Mouse (Mus musculus): ENCODE data around the gene Pgrmc1.
"Not testable (repeated sequence)": the region's sequence is repeated elsewhere in the genome, so short reads cannot be mapped to it uniquely, and the experiment has no call there.

Gene Pgrmc1

DNA sequence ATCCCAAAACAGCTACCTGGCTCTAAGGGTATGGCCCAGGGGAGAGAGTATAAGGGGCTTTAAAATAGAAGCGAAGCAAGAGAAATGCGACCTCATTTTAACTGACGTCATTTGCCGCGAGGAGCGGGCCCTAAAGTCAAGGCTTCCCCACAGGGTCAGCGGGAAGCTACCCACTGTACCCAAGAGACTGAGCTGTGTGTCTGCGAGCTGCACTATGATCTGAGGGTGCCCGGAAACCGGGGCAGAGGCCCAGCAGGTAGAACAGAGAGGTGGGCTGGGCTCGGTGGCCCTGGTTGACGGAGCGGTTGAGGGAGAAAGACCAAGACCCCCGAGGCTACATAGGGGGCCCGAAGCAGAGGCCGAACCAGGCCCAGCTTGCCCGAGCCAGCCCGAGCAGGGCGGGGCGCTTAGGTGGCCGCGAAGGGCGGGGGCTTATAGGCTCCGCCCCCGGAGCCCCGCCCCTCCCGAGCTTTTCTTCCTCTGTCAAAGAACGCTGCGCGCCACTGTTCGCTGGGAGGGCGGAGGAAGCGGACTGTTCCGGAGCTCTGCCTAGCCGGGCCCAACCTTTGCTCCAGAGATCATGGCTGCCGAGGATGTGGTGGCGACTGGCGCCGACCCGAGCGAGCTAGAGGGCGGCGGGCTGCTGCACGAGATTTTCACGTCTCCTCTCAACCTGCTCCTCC lies at the start of gene Pgrmc1:
Gene Pgrmc1 (plus strand): TSS at position 500 of the 683 bp plus-strand sequence.
- CTCF ChIA-PET = no interaction called here

DNA sequence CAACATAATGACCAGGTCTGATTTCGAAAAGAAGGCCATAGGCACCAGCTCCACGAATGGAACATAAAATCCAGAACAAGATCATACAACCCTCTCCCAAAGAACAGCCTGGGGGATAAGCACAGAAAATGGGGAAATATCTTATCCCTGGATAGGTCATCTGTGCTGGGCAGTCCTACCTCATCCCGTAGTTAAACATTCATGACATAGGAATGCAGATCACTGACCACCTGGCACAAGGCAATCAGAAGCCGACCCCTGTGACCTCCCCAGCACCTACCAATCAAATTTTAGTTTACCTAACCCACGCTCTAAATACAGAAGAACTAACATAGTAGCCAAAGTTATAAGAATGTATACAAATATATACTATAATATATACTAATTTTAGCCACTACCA lies 49.2 kb upstream of the Pgrmc1 start:
- CTCF ChIA-PET = no interaction called here

- CTCF ChIA-PET = no interaction called here
These were observed 47.1 kb upstream of the Pgrmc1 start for GRCm38 (mm10) chrX:36550906-36551305.

DNA sequence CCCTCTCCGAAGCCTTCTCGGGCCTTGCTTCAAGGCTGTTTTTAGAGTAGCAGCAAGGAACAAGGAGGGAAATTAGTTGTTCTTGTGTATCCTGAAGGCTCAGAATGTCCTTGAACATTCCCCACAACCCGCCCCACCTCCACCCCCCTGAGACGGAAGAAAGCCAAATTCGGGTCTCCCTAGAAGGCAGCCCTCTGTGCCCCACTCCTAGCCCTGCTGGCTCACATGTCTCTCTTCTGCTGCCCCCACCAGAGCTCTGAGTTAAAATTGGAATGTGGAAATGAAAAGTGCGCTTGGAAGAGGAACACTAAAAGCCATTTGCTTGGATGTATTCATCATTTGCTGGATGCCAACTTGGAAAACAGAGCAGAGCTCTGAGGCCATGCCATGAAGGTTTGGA lies 46.7 kb upstream of the Pgrmc1 start:
- CTCF ChIA-PET = no interaction called here

DNA sequence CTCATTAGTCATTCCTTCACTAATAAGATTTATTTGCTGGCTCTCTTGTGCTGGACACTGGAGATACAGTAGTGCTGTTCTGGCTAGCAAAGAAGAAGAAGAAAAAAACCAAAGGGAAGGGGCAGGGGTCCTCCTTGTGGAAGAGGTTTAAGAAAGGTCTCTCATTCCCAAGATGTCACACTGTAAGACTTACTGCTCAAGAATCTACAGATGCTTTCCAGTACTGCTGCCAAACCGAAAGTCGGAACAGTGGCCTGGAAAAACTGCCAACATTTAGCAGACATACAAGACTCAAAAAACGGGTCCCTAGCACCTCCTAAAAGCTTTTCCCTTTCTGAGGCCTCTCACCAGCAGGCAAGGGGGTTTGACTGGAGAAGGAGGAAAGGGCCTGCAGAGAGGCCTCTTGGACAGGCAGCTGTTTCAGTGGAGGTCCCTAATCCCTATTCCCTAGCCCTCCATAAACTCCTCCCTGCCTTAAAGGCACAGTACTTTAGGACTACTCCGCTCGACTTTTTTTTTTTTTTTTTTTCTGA lies 45.9 kb upstream of the Pgrmc1 start:
- CTCF ChIA-PET = interaction anchor here (0.6 kb wide), 1 partner anchor 189 kb away, joined by 12 read pairs; no protein-coding TSS in a partner anchor

DNA sequence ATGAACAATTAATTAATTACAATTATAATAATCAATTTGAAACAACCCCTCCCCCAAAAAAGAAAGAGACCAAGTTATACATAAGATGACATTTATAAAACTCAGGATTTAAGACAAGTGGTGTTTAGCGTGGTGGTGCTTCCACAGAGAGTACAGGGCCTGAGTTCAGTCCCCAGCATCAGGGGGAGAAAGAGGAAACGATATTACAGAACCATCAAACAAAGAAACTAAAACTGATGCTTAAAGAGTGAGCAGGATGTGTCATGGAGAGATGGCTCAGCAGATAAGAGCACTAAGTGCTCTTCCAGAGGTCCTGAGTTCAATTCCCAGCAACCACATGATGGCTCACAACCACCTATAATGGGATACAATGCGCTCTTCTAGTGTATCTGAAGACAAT lies 45.3 kb upstream of the Pgrmc1 start:
- CTCF ChIA-PET = no interaction called here

- CTCF ChIA-PET = not testable (repeated sequence)
These were observed 42.8 kb upstream of the Pgrmc1 start for GRCm38 (mm10) chrX:36555196-36555595.

DNA sequence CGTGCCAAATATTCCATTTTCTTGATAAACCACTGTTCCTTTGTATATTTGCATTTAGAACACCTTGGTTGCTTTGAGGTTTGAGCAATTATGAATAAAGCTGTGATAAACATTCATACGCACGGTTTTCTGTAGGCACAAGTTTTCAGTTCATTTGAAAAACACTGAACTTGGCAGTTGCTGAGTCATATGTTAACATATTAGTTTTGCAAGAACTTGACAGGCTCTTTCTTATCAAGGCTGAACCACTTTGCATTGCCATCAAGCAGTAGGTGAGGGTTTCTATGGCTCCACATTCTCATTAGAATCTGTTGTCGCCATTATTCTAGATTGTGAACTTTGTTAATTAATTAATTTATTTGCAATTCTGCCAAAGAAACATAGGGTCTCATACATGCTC lies 37.8 kb upstream of the Pgrmc1 start:
- CTCF ChIA-PET = no interaction called here

DNA sequence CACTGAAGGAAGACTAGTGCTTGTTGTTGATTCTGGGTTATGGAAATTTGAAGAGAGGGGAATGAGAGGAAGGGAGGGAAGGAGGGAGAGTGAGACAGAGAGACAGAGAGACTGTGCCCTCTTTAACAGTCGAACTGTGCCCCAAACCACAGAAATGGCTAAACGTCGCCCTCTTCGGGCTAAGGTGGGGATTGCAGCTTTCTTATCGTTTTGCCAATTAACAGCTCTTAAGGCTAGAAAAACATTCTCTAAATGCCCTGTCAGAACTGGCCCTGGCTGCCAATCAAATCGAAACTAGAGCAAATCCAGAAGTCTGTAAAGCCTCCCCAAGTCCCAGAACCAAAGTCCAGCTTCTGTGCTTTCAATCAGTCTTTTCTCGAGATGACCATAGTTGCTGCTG lies 36.4 kb upstream of the Pgrmc1 start:
- CTCF ChIA-PET = no interaction called here

GRCm38 (mm10) chrX:36562079-36562478 lies 35.9 kb upstream of the Pgrmc1 start:
- CTCF ChIA-PET = no interaction called here

- CTCF ChIA-PET = interaction anchor here (0.7 kb wide), 1 partner anchor 482 kb away, joined by 5 read pairs; no protein-coding TSS in a partner anchor
These were observed 11.2 kb upstream of the Pgrmc1 start for GRCm38 (mm10) chrX:36586629-36587303.

DNA sequence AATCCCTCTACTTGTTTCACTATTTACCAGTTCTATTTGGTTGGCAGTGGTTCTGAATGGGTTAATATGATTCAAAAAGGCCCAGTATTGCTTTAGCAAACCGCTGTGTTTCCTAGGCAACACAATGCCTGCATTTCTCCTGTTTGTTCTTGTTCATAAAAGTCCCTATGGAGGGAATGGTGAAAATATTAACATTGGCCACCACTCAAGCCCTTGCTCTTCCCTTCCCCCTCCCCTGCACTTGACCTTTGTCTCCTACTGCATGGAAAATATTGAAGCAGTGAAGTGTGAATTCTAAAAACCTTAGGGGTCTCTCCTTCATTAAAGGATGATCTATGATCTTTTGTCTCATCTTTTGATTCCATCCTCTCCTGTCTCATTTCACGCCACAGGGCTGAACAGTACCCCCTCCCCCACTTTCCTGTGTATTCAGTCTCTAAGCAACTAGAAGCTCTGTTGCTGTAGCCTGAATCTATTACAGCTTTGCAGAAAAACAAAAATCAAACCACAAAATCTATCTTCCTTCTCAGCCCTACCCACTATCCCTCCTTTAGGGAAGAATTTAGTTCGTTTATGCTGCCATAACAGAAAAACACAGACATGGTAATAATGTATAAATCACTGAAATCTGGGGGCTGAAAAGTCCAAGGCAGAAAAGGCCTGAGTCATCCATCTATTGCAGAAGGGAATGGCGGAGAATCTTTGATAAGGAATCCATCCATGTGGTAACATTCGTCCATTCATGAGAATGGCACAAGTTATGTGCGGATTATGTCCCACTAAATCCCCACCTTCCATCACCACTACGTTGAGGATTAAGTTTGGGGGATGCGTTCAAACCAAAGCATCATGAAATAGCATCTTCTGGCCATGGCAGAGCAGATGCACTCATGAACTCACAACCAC lies 10.4 kb upstream of the Pgrmc1 start:
- CTCF ChIA-PET = interaction anchor here (0.7 kb wide), 1 partner anchor 481 kb away, joined by 5 read pairs; no protein-coding TSS in a partner anchor

DNA sequence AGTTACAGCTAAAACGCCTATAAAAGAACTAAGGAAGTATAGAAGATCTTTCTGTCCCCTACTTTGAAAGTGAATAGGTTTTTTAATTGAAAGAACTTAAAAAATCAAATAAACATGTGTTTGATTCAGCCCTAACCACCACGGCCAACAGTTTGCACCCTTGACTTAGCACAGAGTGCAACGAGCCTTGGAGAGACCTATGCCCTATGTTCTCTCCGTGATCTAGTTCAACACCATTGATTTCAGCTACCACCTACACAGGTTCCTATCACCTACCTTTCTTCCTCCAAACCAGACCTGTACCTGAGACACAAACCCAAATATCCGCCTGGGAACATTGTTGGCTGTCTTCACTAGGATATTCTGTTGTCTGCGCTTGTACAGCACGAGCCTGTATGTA lies 7.7 kb upstream of the Pgrmc1 start:
- CTCF ChIA-PET = no interaction called here

DNA sequence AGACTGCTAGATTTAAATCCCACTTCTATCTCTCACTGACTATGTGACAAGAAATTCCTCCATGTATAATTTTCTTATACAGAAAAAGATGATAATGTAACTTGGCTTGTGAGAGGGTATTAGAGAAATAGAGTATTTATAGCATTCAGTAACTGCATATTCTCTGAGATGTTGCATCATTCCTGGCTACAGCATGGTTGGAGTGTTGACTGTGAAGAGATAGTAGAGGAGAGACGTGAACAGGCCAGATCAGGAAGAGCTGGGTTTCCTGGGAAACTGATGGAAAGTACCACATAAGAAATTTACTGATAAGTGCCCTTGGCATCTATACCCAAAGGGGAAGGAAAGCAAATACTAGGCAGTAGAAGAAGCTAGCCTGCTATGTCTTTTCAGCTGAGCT lies 6.9 kb upstream of the Pgrmc1 start:
- CTCF ChIA-PET = no interaction called here

DNA sequence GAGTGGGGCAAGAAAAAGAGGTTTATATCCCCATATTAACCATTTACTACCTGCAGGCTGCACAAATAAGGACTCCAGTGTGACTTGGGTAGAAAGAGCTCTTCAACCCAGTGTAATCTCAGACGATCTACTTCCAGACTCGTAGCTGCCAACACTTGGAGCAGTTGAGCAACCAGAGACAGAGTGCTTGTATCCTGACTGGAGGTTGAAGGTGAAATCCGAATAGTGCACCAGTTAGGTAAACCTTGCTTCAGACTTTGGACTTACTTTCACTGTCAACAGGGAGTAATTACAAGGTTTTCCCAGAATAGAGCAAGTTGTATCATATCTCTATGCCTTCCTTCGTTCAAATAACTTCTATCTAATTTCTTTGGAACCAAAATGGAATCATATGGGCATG lies 6.5 kb upstream of the Pgrmc1 start:
- CTCF ChIA-PET = no interaction called here

DNA sequence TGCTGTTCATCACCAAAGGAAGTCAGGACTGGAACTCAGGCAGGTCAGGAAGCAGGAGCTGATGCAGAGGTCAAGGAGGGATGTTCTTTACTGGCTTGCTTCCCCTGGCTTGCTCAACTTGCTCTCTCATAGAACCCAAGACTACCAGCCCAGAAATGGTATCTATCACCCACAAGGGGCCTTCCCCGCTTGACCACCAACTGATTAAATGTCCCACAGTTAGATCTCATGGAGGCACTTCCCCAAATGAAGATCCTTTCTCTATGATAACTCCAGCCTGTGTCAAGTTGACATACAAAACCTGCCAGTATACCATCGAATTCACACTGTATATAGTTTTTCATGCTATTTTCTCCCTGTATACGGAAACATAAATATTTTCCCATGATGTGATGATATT lies 2.8 kb upstream of the Pgrmc1 start:
- CTCF ChIA-PET = no interaction called here

GRCm38 (mm10) chrX:36596483-36597120 lies 1.4 kb upstream of the Pgrmc1 start:
- CTCF ChIA-PET = not testable (repeated sequence)

- CTCF ChIA-PET = no interaction called here
These were observed 394 bp downstream of the Pgrmc1 start for GRCm38 (mm10) chrX:36598390-36598810.

- CTCF ChIA-PET = no interaction called here
These were observed 897 bp downstream of the Pgrmc1 start for GRCm38 (mm10) chrX:36598861-36599344.

GRCm38 (mm10) chrX:36599656-36600055 lies 1.6 kb downstream of the Pgrmc1 start:
- CTCF ChIA-PET = no interaction called here

DNA sequence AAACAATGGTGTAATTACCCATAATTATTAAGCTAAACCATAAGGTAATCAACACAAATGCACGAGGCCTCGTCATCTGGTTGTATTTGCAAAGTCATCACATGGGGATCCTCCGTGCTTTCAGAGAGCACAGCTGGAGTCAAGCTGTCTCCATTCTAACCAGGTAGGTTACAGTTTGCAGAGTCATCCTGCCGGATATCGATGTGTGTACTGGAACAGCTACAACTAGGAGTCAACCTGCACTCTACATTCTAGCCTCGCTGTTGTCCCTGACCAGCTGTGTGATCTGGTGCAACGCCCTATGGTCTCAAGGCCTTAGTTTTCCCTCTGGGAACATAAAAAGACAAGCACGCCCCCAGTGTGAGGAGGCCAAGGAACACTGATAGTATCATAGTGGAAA lies 2.1 kb downstream of the Pgrmc1 start:
- CTCF ChIA-PET = no interaction called here

GRCm38 (mm10) chrX:36602926-36603325 lies 4.9 kb downstream of the Pgrmc1 start:
- CTCF ChIA-PET = no interaction called here

Data from spleen, embryonic (tissue).